Mouse (Mus musculus) forebrain, embryonic 16.5 days (tissue): ENCODE results near the gene Gtf2i. TPM values are rescaled to one million over a fixed set of nuclear protein-coding genes. Genes with fewer than 3 reads are reported as not detected.
A peak's percentile ranks its signal among the peaks of the same experiment; 100 is the strongest.

Source experiments
- ATAC-seq: fragments of 200-750 bp; cut with Nextera tagmentation; 2 replicates; pipeline ENCODE4 v1.8.0; 2017; ENCODE audit warnings: mild to moderate bottlenecking, moderate library complexity
- H3K27ac ChIP-seq: fragments of 300-500 bp; sonication (generic); 2 replicates; pipeline ENCODE4 v1.5.1; 2014; ENCODE audit warnings: low read length, control low read depth
- H3K27me3 ChIP-seq: fragments of 300-500 bp; sonication (generic); replicated peaks from 2 replicates; pipeline ENCODE4 v1.6.1; 2014; ENCODE audit warnings: low read length; ENCODE audit not compliant: control insufficient read depth, insufficient read depth
- H3K36me3 ChIP-seq: fragments of 300-500 bp; sonication (generic); 2 replicates; pipeline ENCODE4 v1.6.1; 2014; ENCODE audit not compliant: control insufficient read depth, insufficient read depth
- H3K4me1 ChIP-seq: fragments of 300-500 bp; sonication (generic); replicated peaks from 2 replicates; pipeline ENCODE4 v1.6.1; 2014; ENCODE audit warnings: low read length; ENCODE audit not compliant: control insufficient read depth, insufficient read depth
- H3K4me2 ChIP-seq: fragments of 300-500 bp; sonication (generic); 2 replicates; pipeline ENCODE4 v1.6.1; 2014; ENCODE audit warnings: mild to moderate bottlenecking, low read length, control low read depth
- H3K4me3 ChIP-seq: fragments of 300-500 bp; sonication (generic); replicated peaks from 2 replicates; pipeline ENCODE4 v1.5.1; 2014; ENCODE audit warnings: mild to moderate bottlenecking, low read length, control low read depth
- H3K9ac ChIP-seq: fragments of 300-500 bp; sonication (generic); replicated peaks from 2 replicates; pipeline ENCODE4 v1.6.1; 2014; ENCODE audit warnings: low read depth, low read length, control low read depth
- H3K9me3 ChIP-seq: fragments of 300-500 bp; sonication (generic); 2 replicates; pipeline ENCODE4 v1.6.1; 2016; ENCODE audit warnings: low read length; ENCODE audit not compliant: control insufficient read depth
- WGBS: fragments of 180-500 bp; shearing (Covaris S2); extraction: QIAGEN DNeasy Blood & Tissue Kit; methylation state at CpG from one replicate; pipeline ENCODE4 v1.1.7; 2014; 5-methylcytosine and 5-hydroxymethylcytosine counted together
- polyA plus RNA-seq: library from polyadenylated mRNA; unstranded; fragments of >200 nt; fragmentation: Nextera tagmentation; extraction: Ambion mirVana; gene quantifications from 2 replicates; pipeline ENCODE4 v1.2.1, GENCODE M21; 2015

The Gtf2i gene
- polyA plus RNA-seq, 1 experiment from 2014 or later, result 168 TPM

DNA sequence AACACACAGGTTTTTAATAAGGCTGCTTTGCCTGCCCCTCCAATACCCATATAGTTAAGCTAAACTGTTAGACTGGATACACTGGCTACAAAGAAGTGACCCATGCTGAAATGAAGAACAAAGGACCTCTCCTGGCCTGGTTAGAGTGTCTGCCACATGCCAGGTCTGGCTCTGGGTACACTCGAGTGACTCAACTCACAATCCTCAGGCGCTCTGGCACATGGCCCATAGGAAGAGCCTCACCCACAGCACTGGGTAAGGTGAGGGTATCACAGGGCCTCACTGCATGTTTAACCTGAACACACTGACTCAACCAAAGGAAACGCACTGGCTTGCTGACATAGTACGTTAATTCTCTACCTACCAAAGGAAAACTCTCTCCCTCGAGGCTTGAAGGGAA lies 68.4 kb downstream of the Gtf2i start:
- no peak overlapping the region for H3K4me3 ChIP-seq
- no peak overlapping the region for H3K4me2 ChIP-seq
- H3K36me3 ChIP-seq, result peaks cover 74% of the 10 kb centered on the region
- no peak for ATAC-seq
- no peaks in the 10 kb centered on the region for H3K27me3 ChIP-seq
- H3K9me3 ChIP-seq, result no peaks in the 10 kb centered on the region
- H3K9ac ChIP-seq, result no peak overlapping the region
- no peak overlapping the region for H3K27ac ChIP-seq
- WGBS, result 88% methylated on average over 5 of the region's 5 CpGs
- H3K4me1 ChIP-seq, result no peaks in the 10 kb centered on the region

DNA sequence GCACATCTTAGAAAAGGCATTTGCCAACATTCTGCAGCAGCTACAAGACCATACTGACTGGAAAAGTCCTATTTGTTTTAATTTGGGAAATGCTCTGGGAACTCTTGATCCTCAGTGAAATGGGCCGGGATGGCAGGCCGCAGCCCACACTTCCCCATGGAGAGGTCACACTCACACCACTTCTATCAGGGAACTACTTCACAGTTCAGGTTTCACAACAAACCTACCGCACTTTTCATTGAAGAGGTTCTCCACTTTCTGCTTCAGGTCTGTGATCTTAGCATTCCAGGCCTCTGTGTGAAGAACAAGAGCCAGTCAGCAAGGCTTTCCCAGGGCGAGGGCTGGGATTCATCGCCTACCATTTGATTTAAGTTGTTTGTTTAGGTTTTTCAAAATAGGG lies 69.7 kb downstream of the Gtf2i start:
- no peaks in the 10 kb centered on the region for H3K4me1 ChIP-seq
- H3K4me3 ChIP-seq, result no peak overlapping the region
- no peak for ATAC-seq
- H3K9ac ChIP-seq, result no peak overlapping the region
- no peak overlapping the region for H3K27ac ChIP-seq
- H3K27me3 ChIP-seq, result no peaks in the 10 kb centered on the region
- WGBS, result 96% methylated on average over 5 of the region's 5 CpGs
- H3K36me3 ChIP-seq, result peaks cover 78% of the 10 kb centered on the region
- no peaks in the 10 kb centered on the region for H3K9me3 ChIP-seq
- H3K4me2 ChIP-seq, result no peak overlapping the region

DNA sequence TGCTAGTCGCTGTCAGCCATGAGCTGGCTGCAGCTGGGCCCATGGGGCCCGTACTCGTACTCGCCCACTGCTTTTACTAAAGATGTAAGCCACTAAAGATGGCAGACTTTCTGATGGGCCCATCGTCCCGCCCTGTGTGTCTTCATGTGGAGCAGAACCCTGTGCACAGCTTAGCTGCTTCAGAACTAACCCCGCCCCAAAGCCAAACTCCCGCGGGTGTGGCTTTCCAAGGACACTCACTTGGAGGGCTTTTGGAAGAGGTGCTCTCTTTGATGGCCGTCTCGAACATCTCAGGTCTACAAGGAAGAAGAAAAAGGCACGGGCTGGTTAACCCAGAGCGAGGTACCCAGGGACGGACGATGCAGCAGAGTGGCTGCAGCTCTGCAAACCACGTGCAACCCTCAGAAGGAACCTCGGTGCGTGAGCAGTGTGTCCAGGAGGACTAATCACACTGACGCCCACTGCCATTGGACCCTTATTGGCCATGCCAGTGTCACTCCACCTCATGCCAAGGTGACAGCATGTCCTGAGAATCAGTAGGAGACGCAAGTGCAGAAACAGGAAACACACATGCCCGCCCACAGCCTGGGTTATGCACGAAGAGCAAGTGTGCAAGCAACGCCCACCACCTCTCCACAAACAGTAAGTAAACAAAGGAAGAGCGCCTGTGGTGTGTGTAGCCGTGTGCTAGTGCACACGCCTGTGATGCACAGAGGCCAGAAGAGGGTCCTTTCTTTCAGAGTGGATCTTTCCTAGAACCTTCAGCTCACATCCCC lies 70.7 kb downstream of the Gtf2i start:
- ATAC-seq, result no peak
- Histone ChIP-seq H3K4me2 (no peak overlapping the region), H3K9ac (no peak overlapping the region), H3K27me3 (no peaks in the 10 kb centered on the region), H3K27ac (no peak overlapping the region), H3K4me3 (no peak overlapping the region), H3K9me3 (no peaks in the 10 kb centered on the region), H3K36me3 (peaks cover 78% of the 10 kb centered on the region), H3K4me1 (no peaks in the 10 kb centered on the region)
- WGBS, result 95% methylated on average over 26 of the region's 26 CpGs

DNA sequence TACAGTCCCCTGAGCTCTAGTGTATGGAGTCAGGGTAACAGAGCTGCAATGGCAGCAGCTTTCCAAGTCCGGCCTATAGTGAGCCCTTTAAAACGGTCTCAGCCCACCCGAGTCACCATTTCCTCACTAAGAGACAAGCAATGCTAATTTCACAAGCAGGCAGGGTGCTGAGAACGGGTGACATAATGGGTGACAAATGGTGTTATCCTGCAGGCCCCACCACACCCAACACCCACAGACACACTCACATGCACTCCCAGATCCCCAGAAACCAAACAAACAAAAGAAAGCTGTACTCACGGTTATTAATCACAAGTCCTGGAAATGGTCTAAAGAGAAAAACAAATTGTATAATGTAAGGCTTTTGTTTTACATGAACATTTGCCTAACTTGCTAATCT lies 72.7 kb downstream of the Gtf2i start:
- Histone ChIP-seq H3K4me3 (no peak overlapping the region), H3K4me2 (no peak overlapping the region), H3K27ac (no peak overlapping the region), H3K4me1 (no peaks in the 10 kb centered on the region), H3K27me3 (no peaks in the 10 kb centered on the region), H3K36me3 (peaks cover 81% of the 10 kb centered on the region), H3K9ac (no peak overlapping the region), H3K9me3 (no peaks in the 10 kb centered on the region)
- no peak for ATAC-seq
- 85% methylated on average over 5 of the region's 5 CpGs for WGBS

DNA sequence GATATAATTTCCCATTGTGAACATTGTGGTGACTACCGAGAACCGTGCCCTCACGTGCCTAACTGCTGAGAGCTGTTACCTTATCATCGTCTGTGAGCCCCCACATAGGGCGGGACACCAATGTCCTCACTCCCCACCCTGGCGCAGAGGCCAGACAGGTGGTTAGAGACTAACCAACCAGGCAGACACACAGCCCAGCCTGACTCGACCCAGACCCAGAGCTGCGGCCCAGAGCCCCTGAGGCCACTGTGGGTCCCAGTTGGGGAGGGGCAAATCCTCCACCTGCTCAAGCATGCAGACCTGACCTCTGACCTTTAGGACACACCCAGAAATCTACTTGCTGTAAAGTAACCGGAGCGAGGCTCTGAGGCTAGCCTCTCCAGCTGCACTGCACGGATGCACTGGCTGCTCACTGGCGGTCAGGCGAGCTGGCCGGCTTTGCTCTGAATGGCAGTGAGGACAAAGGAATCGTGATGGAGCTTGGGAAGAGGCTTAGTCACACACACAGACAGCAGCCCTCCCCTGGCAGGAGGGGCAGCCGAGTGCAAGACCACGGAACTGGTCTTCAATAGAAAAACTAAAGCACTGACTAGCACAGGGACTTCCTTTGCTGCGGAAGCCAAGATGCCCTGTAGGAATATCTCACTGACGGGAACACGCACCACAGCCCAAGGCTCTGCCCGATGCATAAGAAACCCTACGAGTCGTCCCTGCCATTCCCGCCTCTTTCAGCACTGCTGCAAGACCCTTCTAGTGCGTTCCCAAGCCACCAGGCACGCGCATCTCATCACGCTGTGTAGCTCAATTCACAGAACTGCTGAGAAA lies 76.4 kb downstream of the Gtf2i start:
- H3K9me3 ChIP-seq, result no peaks in the 10 kb centered on the region
- peaks cover 12% of the 10 kb centered on the region for H3K4me1 ChIP-seq
- H3K4me3 ChIP-seq, result no peak overlapping the region
- H3K4me2 ChIP-seq, result no peak overlapping the region
- peaks cover 58% of the 10 kb centered on the region for H3K36me3 ChIP-seq
- WGBS, result 33% methylated on average over 28 of the region's 28 CpGs
- no peaks in the 10 kb centered on the region for H3K27me3 ChIP-seq
- ATAC-seq, result peak; percentile 66
- H3K27ac ChIP-seq, result peak overlapping the region; percentile 5; the same call in 1 of the 2 replicates
- 0 out of 2 replicates have a peak overlapping the region, but pooled peaks have one; percentile 19 for H3K9ac ChIP-seq

DNA sequence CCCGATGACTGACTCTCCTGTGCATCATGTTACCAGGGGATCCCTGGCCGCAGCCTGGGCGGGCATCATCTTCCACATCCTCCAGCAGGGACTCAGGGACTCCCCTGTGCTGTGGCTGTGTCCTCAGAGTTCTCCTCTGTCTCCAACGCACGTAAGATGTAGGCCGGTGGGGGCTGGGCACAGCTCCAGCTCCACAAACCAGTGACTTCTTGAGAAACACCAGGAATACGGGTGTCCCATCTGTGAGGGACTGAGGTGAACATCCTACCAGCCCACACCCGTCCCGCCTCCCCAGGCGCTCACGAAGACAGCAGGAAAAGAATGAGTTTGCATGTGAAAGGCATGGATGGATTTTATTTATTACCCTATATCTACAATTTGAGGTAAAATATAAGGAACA lies 77.1 kb downstream of the Gtf2i start:
- Histone ChIP-seq H3K27me3 (no peaks in the 10 kb centered on the region), H3K9ac (no peak overlapping the region), H3K4me3 (no peak overlapping the region), H3K27ac (no peak overlapping the region), H3K9me3 (no peaks in the 10 kb centered on the region), H3K36me3 (peaks cover 56% of the 10 kb centered on the region), H3K4me1 (peaks cover 12% of the 10 kb centered on the region), H3K4me2 (no peak overlapping the region)
- ATAC-seq, result no peak
- WGBS, result 88% methylated on average over 11 of the region's 11 CpGs

DNA sequence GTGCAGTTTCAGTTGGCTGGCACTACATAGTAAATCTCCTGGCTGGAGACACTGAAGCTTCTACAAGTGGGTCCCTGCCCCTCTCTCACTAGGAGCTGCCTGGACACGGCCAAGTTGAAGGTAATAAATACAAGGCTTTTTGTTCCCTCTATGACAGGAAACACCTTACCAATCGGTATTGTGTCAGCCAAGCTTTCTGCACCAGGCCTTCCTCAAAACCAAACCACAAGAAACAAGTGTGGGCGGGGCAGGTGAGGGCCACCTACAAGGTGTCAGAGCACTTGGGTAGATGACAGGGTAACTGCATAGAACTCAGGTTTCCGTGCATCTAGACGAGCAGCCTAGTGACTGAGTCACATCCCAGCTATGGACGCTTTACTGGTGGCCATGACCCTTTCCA lies 77.8 kb downstream of the Gtf2i start:
- WGBS, result 87% methylated on average over 6 of the region's 6 CpGs
- peaks cover 50% of the 10 kb centered on the region for H3K36me3 ChIP-seq

DNA sequence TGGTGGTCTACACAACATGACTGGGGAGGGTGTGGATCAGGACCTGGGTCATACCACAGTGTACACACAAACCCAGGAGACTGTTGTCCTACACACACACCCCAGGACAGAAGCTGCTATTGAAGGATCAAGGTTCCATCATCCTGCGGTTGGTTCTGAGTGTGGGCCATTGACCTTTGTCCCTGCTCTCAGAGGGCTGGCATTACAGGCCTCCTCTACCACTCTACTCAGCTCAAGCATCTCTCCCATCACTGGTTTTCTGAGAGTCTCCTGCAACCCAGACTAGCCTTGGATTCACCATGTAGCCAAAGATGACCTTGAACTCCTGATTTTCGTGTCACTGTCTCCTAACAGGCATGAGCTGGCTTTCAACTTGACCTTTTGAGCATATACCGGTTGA lies 78.3 kb downstream of the Gtf2i start:
- Histone ChIP-seq H3K4me1 (peaks cover 12% of the 10 kb centered on the region), H3K9ac (no peak overlapping the region), H3K36me3 (peaks cover 47% of the 10 kb centered on the region), H3K9me3 (no peaks in the 10 kb centered on the region), H3K4me2 (no peak overlapping the region), H3K27me3 (no peaks in the 10 kb centered on the region), H3K4me3 (no peak overlapping the region), H3K27ac (no peak overlapping the region)
- WGBS, result 93% methylated on average over 3 of the region's 3 CpGs
- no peak for ATAC-seq

More for the DNA sequence above, 77.8 kb downstream of the Gtf2i start:
- Histone ChIP-seq H3K9me3 (no peaks in the 10 kb centered on the region), H3K4me3 (no peak overlapping the region), H3K4me2 (no peak overlapping the region), H3K4me1 (peaks cover 12% of the 10 kb centered on the region), H3K27me3 (no peaks in the 10 kb centered on the region), H3K9ac (no peak overlapping the region), H3K27ac (no peak overlapping the region)
- ATAC-seq, result no peak

DNA sequence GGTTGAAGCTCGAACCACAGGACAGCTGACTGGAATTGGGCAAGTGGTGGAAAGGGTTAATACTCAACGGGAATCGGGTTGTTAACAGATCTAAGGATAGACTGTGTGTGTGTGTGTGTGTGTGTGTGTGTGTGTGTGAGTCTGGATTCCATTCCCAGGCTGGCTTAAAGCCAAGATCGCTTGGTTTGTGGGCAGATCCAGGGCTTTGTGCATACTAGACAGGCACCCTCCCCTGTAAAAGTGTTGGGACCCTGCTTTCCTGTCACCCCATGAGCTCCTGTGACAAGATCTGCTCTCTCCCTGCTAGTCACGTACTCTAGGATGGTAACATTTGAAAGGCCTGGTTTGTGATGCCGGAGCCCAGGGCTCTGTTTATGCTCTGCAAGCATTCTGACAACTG lies 79.4 kb downstream of the Gtf2i start:
- Histone ChIP-seq H3K4me1 (peaks cover 12% of the 10 kb centered on the region), H3K36me3 (peaks cover 36% of the 10 kb centered on the region), H3K4me3 (no peak overlapping the region), H3K27me3 (no peaks in the 10 kb centered on the region), H3K9ac (peak overlapping the region; percentile 20; the same call in 1 of the 2 replicates), H3K27ac (peak overlapping the region; percentile 75), H3K9me3 (no peaks in the 10 kb centered on the region), H3K4me2 (no peak overlapping the region)
- peak; percentile 27 for ATAC-seq
- whole genome bisulfite sequencing, result 20% methylated on average over 6 of the region's 6 CpGs
